Mouse (Mus musculus) heart, postnatal 0 days (tissue): ENCODE measurements around the gene Gm10490.

ENCODE experiments used
- CTCF ChIP-seq: IDR thresholded peaks from 2 replicates; pipeline ENCODE4 v1.5.1; 2016; ENCODE audit warnings: antibody characterized with exemption, control low read depth, low read depth
- EP300 ChIP-seq: IDR thresholded peaks from 2 replicates; pipeline ENCODE4 v1.6.1; 2016; ENCODE audit warnings: antibody characterized with exemption, low read depth

- TF ChIP-seq CTCF (no peak), EP300 (peak; percentile 48; the same call in 1 of the 2 replicates)
These were observed 10.2 kb upstream of the Gm10490 start, which contains the start of the genes Pqbp1 and Timm17b for GRCm38 (mm10) chrX:7898880-7899874.
